Comparison of ENCODE assay signal across 9 mouse cellular contexts in genomic region chr6:90476941-90477518, GRCm38 (mm10). TPM values are rescaled to one million over a fixed set of nuclear protein-coding genes. Genes with fewer than 3 reads are reported as not detected.
A peak's percentile ranks its signal among the peaks of the same experiment; 100 is the strongest.
DNase-seq lines count a peak whose midpoint lies in the region; ATAC-seq lines count a peak whose summit lies in the region.
"Had no signal": no experiment of that assay in that cellular context is flagged by ENCODE, and none has a peak within 500 bp of the region (broad histone marks: within the 10 kb centered on the region; RNA-seq: fewer than 3 reads in every experiment).

No protein-coding gene starts in this region.

- H3K4me2 ChIP-seq in forebrain, embryonic 15.5 days (replicated peaks) = no peak overlapping the region
- H3K4me2 ChIP-seq in forebrain, embryonic 12.5 days = no peak overlapping the region
- H3K4me2 ChIP-seq: neural tube, embryonic 12.5 days had no signal

- no peaks in the 10 kb centered on the region for H3K9me3 ChIP-seq in forebrain, embryonic 15.5 days
- no peaks in the 10 kb centered on the region for H3K9me3 ChIP-seq in forebrain, embryonic 12.5 days
- H3K9me3 ChIP-seq: neural tube, embryonic 12.5 days had no signal

- H3K36me3 ChIP-seq in forebrain, embryonic 15.5 days = no peaks in the 10 kb centered on the region
- no peaks in the 10 kb centered on the region for H3K36me3 ChIP-seq in forebrain, embryonic 12.5 days (replicated peaks)
- H3K36me3 ChIP-seq: neural tube, embryonic 12.5 days had no signal

- WGBS in forebrain, embryonic 15.5 days = 59% methylated on average over 14 of the region's 14 CpGs
- WGBS in forebrain, embryonic 12.5 days = 71% methylated on average over 14 of the region's 14 CpGs

- H3K27me3 ChIP-seq in forebrain, embryonic 15.5 days = no peaks in the 10 kb centered on the region
- H3K27me3 ChIP-seq in forebrain, embryonic 12.5 days = no peaks in the 10 kb centered on the region
- H3K27me3 ChIP-seq: neural tube, embryonic 12.5 days had no signal

- H3K27ac ChIP-seq in forebrain, embryonic 15.5 days (replicated peaks) = no peak overlapping the region
- H3K27ac ChIP-seq in forebrain, embryonic 12.5 days = no peak overlapping the region
- H3K27ac ChIP-seq: neural tube, embryonic 12.5 days had no signal

- 0 out of 2 replicates have a peak, but pooled peaks have one; percentile 55 for ATAC-seq in forebrain, embryonic 15.5 days (replicated peaks)
- no peak for ATAC-seq in forebrain, embryonic 12.5 days (ENCODE audit: low FRiP score)
- peak; percentile 80 for ATAC-seq in common myeloid progenitor, adult 5-6 weeks (replicated peaks; ENCODE audit: low read depth, poor library complexity, severe bottlenecking)

- no peaks in the 10 kb centered on the region; the same call in 1 of the 2 replicates for H3K4me1 ChIP-seq in forebrain, embryonic 15.5 days
- H3K4me1 ChIP-seq in forebrain, embryonic 12.5 days = no peaks in the 10 kb centered on the region

- no peak overlapping the region for H3K4me3 ChIP-seq in forebrain, embryonic 15.5 days
- no peak overlapping the region for H3K4me3 ChIP-seq in forebrain, embryonic 12.5 days (replicated peaks)
- H3K4me3 ChIP-seq: neural tube, embryonic 12.5 days had no signal

- peak; percentile 66 for DNase-seq in ES-CJ7 (ENCODE audit: low read depth, low spot score)
- DNase-seq in heart, postnatal 14 days = peak; percentile 47 to 60
- peak; percentile 82 for DNase-seq in lung, postnatal 10 days
- no peak for DNase-seq in yolk sac, embryonic 10.5 days (ENCODE audit: low spot score)
- DNase-seq in spleen, postnatal 4 days (ENCODE audit: low spot score in 2 of 2) = no peak

- intact Hi-C loops in heart, postnatal 14 days (cut with DNase I) = no loop called here

- H3K9ac ChIP-seq in forebrain, embryonic 15.5 days (replicated peaks) = no peak overlapping the region
- no peak overlapping the region for H3K9ac ChIP-seq in forebrain, embryonic 12.5 days
- H3K9ac ChIP-seq: neural tube, embryonic 12.5 days had no signal

RNA-seq across cellular contexts. Expression of gene Aldh1l1, which starts 9.2 kb away (rescaled TPM):
- 29.0 and 35.6 TPM in 2 replicates for polyA plus RNA-seq in forebrain, embryonic 15.5 days (2015; fragmentation: Nextera tagmentation; extraction: Ambion mirVana)
- polyA plus RNA-seq in forebrain, embryonic 12.5 days (2016; fragmentation: Nextera tagmentation; extraction: Ambion mirVana) = 2.0 TPM in 2 replicates
- 3.5 and 3.7 TPM in 2 replicates for total RNA-seq in common myeloid progenitor, adult 5-6 weeks (2017)
- total RNA-seq in heart, postnatal 14 days (2021) = 1 to 10 TPM in 1 of 2 experiments, under 1 TPM in 1; 0.90 to 2.7 TPM

RNA-seq across cellular contexts. Expression of gene Klf15, which starts 14.7 kb away (rescaled TPM):
- polyA plus RNA-seq in forebrain, embryonic 15.5 days (2015; fragmentation: Nextera tagmentation; extraction: Ambion mirVana) = 12.9 and 13.1 TPM in 2 replicates
- 3.8 and 4.3 TPM in 2 replicates for polyA plus RNA-seq in forebrain, embryonic 12.5 days (2016; fragmentation: Nextera tagmentation; extraction: Ambion mirVana)
- total RNA-seq in common myeloid progenitor, adult 5-6 weeks (2017) = not detected in 2 replicates
- 10 to 100 TPM; 43.5 to 44.3 TPM for total RNA-seq in heart, postnatal 14 days (2021)

RNA-seq across cellular contexts. Expression of gene Cfap100, which starts 48.4 kb away (rescaled TPM):
- 3.9 and 5.3 TPM in 2 replicates for polyA plus RNA-seq in forebrain, embryonic 15.5 days (2015; fragmentation: Nextera tagmentation; extraction: Ambion mirVana)
- 1.9 and 2.6 TPM in 2 replicates for polyA plus RNA-seq in forebrain, embryonic 12.5 days (2016; fragmentation: Nextera tagmentation; extraction: Ambion mirVana)
- not detected in 2 replicates for total RNA-seq in common myeloid progenitor, adult 5-6 weeks (2017)
- total RNA-seq in heart, postnatal 14 days (2021) = under 1 TPM in 1 of 2 experiments, not detected in 1; 0.14 TPM

Comparison
In these comparisons a context has a peak if more than half of its experiments do, and no peak if none do; other contexts are left out.
1. DNase-seq: peak in ES-CJ7 (single experiment), heart, postnatal 14 days (2 of 2) and lung, postnatal 10 days (single experiment); none in yolk sac, embryonic 10.5 days (single experiment) and spleen, postnatal 4 days (0 of 2).
2. RNA of gene Klf15, which starts 14.7 kb away (total RNA-seq): 43.5 to 44.3 TPM in heart, postnatal 14 days; not detected in common myeloid progenitor, adult 5-6 weeks; every median in the first group is over 10 times any median in the second.